Mouse (Mus musculus) liver (tissue): ENCODE results near the gene Tmcc2.
"Not testable (repeated sequence)": the region's sequence is repeated elsewhere in the genome, so short reads cannot be mapped to it uniquely, and the experiment has no call there.

Source experiments
- DNase-seq: peaks from one replicate; pipeline ENCODE4 v3.0.0-alpha.2; 2020; ENCODE audit warnings: mixed read lengths

Tmcc2 gene

DNA sequence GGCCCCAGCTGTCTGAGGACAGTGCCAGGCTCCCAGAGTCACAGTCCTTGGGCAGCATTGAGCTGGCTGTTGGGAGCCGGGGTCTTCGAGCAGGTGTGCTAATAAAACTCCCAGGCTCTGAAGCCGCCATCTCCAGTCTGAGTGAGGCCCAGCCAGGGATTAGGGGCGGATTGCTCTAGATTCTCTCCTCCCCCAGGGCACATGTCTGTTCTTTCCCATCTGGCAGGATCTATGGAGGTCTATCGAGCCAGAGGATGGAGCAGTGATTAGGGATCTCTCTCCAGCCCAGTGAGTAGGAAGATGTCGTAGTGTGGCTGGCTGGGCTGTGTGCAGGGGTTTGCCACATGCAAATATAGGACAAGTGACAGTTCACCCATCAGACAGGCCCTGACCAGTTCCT is 24.1 kb downstream of the Tmcc2 start:
- no peak for DNase-seq

DNA sequence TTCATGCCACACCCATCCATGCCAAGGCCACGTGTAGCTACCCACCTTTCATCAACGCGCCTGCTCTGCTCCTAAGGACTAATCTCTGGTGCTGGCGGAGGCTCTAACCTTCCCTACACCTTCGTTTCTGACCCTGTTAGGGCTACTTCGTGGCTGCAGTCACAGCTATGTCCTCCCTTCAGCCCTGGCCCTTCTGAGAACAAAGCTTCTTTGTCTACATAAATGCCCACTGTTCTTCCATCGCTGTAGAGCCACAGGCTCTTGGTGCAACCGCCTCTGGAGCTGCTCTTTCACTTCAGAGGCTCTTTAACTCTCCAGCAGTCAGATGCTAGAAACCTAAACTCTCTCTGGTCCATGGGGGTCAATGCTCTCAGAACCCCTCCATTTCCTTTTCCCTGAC is 24.8 kb downstream of the Tmcc2 start:
- no peak for DNase-seq

GRCm38 (mm10) chr1:132365645-132366044 is 25.4 kb downstream of the Tmcc2 start:
- no peak for DNase-seq

DNA sequence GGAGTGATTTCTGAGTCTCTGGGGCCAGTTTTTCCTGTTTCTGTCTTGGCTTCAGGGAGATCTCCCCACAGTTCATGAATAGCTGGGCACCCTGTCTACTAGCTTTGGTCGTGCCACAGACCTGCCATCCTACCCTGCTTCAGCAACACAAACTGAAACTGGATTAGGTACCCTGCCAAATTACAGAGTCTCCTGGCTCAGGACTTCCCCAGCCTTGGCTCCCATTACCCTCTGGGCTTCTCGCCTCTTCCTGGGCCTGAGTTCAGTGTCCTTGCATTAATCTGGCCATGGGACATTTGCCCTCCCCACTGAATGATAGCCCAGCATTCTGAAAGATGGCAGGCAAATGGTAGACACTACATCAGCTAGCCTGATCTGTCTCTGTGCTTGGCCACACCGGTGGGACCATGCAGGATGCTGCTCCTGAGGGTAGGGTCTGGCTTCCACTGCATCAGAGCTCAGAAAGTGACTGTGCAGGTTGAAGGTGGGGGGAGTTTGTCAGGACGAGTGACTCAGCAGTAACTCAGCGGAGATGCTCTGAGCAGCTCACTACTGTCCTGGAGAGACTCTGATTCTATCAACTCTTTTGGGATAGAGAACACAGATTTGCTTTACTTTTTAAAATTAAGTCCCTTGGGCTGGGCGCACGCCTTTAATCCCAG is 26.1 kb downstream of the Tmcc2 start:
- DNase-seq = peak; percentile 66

DNA sequence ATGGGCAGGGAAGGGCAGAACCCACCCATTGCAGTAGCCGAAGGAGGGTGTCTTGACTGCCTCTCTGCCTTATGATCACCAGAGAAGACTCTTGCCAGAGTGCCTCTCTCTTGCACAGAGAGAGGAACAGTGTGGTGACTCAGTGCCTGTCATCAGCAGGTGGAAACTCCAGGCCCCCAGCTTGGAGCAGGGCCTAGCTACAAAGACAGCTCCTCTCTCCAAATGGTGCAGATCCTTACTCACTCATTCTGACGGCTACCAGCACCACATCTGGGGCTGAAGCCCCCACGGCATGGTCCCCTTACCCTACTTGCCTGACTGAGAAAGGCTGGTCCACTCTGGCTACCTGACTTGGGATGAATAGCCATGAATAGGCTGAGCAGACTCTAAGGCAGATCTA is 26.7 kb downstream of the Tmcc2 start:
- peak; percentile 32 for DNase-seq

DNA sequence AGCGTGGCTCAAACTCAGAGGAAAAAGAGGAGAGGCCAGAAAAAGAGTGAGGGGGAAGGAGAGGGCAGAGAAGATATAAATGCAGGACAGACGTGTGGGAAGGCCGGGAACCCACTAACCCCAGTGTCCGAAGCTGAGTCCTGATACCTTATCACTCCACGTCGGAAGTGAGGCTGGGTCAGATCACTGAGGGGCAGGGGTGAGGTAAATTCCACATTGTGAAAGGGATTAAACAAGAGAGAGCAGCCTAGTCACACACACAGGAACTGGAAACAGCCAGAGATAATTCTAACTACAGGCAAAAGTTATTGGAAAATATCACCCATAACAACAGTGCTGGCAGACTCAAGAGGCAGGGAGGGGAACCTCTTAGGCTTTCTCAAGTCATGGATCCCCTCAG is 29.1 kb downstream of the Tmcc2 start:
- DNase-seq = peak; percentile 23

DNA sequence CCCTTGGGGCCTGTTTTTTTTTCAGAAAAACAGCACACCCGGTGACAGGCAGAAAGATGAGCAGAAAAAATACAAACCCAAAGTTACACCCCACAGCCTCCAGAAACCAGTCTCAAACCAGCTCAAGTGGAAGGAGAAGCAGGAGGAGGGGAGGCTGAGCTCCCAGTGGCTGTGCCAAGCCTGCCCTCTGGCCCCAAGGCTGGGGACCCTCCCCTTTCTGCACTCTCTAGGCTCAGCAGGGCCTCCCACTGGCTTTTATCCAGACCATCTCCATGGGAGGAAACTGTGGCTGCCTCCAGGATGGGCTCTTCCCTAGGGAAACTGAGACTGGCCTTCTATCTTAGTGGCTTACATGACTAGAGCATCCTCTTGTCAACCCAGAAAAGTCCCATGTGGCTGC is 34.2 kb downstream of the Tmcc2 start:
- DNase-seq = peak; percentile 41

DNA sequence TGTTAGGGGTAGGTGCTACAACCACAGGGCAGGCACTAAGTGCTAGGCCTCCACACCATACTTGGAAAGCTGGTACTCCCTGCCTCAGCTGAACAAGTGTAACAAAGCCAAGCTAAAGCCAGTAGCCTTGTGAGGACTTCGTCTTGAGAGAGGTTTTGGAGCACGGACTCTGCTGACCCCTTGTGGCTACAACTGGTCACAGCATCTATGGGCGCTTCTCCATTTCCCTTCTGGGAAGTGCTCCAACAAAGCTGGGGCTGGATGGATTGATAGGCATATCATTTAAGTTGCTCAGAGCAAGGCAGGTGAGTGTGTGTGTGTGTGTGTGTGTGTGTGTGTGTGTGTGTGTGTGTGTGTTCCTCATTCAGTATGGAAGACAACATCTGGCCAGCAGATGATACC is 35.2 kb downstream of the Tmcc2 start:
- peak; percentile 84 for DNase-seq

GRCm38 (mm10) chr1:132355162-132355601 is 35.9 kb downstream of the Tmcc2 start:
- DNase-seq = peak; percentile 56

GRCm38 (mm10) chr1:132354234-132354633 is 36.8 kb downstream of the Tmcc2 start:
- DNase-seq = no peak

DNA sequence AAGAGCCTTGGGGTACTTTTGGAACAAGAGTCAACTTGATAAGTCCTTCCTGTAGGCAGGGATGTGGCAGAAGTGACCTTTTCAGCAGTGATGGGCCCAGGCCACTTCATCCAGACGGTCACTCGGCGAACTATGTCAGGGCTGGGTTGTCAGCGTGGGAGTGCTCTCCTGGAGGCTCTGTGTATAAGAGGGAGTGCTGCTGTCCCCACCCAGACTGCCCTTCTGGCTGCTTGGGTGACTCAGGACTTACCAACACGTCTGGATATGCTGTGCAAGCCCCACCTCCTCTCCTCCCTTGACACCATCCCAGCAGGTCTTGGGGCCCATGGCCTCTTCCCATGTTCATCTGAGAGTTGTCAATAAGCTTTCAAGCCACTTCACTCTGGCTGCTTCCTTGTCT is 37.7 kb downstream of the Tmcc2 start:
- peak; percentile 47 for DNase-seq

- no peak for DNase-seq
Observed at GRCm38 (mm10) chr1:132351058-132351457, 40.0 kb downstream of the Tmcc2 start.

DNA sequence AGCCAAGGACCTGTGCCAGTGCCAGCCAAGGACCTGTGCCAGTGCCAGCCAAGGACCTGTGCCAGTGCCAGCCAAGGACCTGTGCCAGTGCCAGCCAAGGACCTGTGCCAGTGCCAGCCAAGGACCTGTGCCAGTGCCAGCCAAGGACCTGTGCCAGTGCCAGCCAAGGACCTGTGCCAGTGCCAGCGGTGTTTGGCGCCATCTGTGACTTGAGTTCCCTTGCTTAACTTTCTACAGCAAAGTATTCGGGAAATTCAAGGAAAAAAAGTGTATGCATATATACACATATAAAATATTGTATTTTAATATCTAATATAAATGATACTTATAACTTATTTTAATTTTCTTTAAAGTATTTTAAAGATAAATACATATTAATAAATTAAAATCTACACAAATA is 41.5 kb downstream of the Tmcc2 start:
- not testable (repeated sequence) for DNase-seq

DNA sequence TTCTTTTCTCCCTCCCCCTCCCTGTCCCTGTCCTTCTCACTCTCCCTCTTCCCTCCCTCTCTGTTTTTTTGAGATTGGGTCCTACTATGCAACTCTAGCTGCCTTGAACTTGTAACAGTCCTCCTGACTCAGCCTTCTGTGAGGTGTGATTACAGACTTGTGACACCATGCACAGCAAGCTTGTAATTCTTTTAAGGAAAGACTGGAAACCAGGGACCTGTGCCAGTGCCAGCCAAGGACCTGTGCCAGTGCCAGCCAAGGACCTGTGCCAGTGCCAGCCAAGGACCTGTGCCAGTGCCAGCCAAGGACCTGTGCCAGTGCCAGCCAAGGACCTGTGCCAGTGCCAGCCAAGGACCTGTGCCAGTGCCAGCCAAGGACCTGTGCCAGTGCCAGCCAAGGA is 42.0 kb downstream of the Tmcc2 start:
- not testable (repeated sequence) for DNase-seq

- DNase-seq = no peak
Observed at GRCm38 (mm10) chr1:132348401-132348800, 42.7 kb downstream of the Tmcc2 start.

DNA sequence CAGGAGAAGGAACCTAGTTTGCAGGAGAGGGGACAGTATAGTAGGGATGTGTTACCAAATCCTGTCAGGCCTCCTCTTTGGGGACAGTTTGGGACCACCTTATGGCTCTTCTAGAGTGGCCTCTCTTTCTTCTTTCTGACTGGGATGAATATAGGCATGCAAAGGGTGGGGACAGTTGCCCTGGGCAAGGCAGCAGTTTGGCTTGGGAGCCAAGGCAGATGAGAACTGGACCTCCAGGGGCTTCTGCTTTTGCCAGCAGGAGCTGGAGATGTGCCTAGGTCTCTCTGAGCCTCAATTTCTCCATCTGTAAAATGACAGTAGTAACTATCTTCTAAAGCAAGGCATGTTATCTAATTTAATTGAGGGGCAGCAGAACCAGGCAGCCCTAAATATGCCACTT is 44.1 kb downstream of the Tmcc2 start:
- DNase-seq = no peak

DNA sequence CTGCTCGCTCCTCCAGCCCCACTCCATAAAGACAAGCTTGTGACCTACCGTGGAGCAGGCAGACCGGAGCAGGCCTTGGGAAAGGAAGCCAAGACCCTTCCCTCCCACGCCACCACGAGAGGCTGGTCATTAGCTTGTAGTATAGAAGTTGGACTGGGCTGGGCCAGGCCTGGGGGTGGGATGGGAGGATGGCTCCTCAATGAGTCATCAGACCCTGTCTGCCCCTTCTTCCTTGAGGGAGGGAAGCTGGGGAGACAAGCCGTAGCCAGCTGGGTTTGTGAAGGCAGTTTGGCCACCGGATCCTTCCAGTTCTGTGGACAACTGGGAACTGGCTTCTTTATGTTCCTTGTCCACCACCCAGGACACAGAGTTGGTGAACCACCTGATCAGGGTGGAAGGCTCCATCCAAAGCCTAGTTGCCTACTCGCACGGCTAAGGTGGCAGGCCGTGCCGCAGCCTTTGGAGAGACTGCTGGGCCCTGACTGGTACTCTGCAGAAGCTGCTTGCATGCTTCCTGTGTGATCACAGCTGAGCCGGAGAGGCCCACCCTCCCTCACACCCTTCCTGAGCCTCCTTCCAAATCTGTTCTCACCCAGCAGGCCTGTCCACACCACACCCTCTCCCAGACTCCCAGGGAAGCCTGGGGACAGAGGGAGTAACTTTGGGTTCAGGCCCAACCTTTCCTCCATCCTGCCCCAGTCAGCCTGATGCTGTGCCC is 44.8 kb downstream of the Tmcc2 start:
- DNase-seq = no peak

- DNase-seq = no peak
Observed at GRCm38 (mm10) chr1:132345514-132345913, 45.6 kb downstream of the Tmcc2 start.

GRCm38 (mm10) chr1:132343656-132344055 is 47.4 kb downstream of the Tmcc2 start:
- DNase-seq = no peak

DNA sequence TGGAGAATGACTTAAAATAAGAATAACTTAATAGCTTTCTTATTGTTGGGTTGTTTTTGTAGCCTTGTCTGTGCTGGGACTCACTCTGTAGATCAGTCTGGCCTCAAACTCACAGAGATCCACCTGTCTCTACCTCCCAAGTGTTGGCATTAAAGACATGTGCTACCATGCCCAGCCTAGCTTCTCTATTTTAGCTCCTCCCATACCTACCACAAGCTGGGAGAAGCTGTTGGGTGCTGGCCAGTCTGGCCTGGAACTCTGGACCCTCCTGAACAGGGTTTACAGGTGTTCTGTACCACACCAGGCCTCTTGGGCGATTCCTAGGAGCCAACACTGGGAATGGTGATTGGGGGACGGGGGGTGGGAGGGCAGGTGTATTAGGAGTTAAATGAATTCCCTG is 47.9 kb downstream of the Tmcc2 start:
- DNase-seq = no peak

DNA sequence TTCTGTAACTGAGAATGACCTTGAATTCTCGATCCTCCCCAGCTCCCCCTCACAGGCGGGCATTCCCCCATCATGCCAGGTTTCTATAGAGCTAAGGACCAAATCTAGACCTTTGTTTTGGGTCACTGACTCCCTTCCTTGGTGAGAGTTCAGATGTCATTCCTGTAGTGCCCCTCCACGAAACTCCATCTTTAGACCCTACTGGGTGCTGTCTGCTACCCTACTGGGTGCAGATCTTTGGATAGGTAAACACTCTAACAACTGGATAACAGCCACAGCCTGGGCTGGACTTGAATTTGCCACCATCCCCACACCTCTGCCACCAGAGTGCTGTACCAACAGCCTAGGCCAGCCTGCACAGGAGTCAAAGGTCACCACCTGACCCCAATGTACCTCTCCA is 48.6 kb downstream of the Tmcc2 start:
- no peak for DNase-seq

- DNase-seq = peak; percentile 50
Observed at GRCm38 (mm10) chr1:132341731-132342501, 49.2 kb downstream of the Tmcc2 start.

- DNase-seq = no peak
Observed at GRCm38 (mm10) chr1:132338027-132338660, 52.9 kb downstream of the Tmcc2 start.
